Mouse (Mus musculus) ES-E14 (cell line): ENCODE measurements around the gene Abcc10.

Experiments used
- CHD2 ChIP-seq: IDR thresholded peaks from 2 replicates; pipeline ENCODE4 v1.6.1; 2014; ENCODE audit warnings: mild to moderate bottlenecking, low read depth, low read length, inconsistent platforms
- ZC3H11A ChIP-seq: IDR thresholded peaks from 2 replicates; pipeline ENCODE4 v1.6.1; 2012; ENCODE audit warnings: low read depth, mild to moderate bottlenecking, inconsistent platforms, low read length, borderline replicate concordance
- ZNF384 ChIP-seq: IDR thresholded peaks from 2 replicates; pipeline ENCODE4 v1.6.1; 2012; ENCODE audit warnings: low read depth, low read length, inconsistent platforms

DNA sequence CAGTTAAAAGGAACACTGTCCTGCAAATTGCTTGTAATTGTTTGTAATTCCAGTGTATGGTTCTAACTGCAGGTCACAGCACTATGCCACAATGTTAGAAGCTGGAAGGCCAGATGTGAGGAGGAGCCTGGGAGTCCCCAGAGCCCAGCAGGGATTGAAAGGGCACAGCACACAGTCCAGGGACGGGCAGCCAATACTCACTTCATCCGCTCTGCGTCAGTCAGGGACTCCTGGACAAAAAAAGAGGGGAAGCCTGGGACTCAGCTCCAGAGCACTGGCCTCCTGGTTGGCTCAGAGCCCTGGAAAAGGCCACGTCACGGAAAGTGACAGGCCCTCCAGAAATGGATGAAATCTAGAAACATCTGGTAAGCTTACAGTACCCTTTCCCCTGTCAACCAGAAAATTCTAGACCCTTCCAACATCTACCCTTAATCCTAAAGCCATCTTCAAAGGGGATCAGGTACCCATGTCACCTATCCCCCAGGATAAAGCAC is 65.9 kb downstream of the Abcc10 start:
- TF ChIP-seq ZC3H11A (no peak), CHD2 (no peak), ZNF384 (no peak)
